Mouse (Mus musculus): ENCODE measurements around the gene BC051019. TPM values are rescaled to one million over a fixed set of nuclear protein-coding genes. Genes with fewer than 3 reads are reported as not detected.

BC051019 gene
- total and polyA plus RNA-seq, 2 experiments: not detected

DNA sequence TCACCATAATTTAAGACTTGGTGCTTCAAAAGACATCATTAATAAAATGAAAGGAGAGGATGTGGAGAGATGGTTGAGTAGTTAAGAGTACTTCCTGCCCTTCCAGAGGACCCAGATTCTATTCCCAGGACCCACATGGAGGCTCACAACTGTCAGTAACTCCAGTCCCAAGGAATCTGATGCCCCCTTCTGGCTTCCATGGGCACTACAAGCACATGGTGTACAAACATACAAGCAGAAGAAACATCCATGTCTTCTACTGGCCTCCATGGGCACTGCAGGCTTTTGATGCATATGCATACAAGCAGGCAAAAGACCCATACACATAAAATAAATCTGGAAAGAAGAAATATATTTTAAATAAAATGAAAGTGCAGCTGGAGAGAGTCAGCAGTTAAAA is 23.4 kb downstream of the BC051019 start:
- Histone ChIP-seq H3K9ac (ENCODE audit: low read depth, low read length) (no peak overlapping the region), H3K27ac (replicated peaks; ENCODE audit: insufficient read depth, low read depth, low read length) (no peak overlapping the region), H3K4me1 (ENCODE audit: control insufficient read depth, insufficient read depth, low read length) (peaks cover 5% of the 10 kb centered on the region; the same call in 1 of the 2 replicates), H3K4me3 (ENCODE audit: insufficient read depth, low read depth, low read length) (no peak overlapping the region), H3K27me3 (ENCODE audit: control insufficient read depth, insufficient read depth, low read length) (no peaks in the 10 kb centered on the region), H3K79me2 (ENCODE audit: control insufficient read depth, insufficient read depth, low read length) (no peaks in the 10 kb centered on the region), H3K36me3 (ENCODE audit: control insufficient read depth, insufficient read depth, low read length) (no peaks in the 10 kb centered on the region)
- no peak for TF ChIP-seq POLR2A (IDR thresholded peaks at IDR 0.05; ENCODE audit: extremely low read depth, insufficient read depth, low read length)
- TF ChIP-seq CTCF (IDR thresholded peaks at IDR 0.05; ENCODE audit: low read depth, low read length): no peak
- DNase-seq (ENCODE audit: extremely low read depth, low read depth, low spot score): no peak

DNA sequence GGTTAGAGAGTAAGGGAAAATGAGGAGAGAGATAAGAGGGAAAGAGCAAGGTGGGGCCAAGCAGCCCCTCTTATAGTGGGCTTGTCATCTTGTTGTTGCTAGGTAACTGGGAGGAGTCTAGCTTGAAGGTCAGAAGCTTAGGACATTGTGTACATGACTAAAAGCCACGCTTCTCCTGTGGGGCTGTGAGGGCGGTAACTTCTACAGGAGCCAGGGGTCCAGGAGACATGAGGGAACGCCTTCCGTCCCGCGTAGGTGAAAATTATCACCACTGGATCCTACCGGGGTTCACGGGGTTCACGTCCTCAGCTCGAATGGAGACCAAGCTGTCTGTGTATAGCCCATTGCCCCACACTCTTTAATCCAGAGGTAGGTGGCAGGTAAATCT is 28.3 kb downstream of the BC051019 start:
- TF ChIP-seq CTCF (IDR thresholded peaks at IDR 0.05; ENCODE audit: low read depth, low read length) (no peak), POLR2A (IDR thresholded peaks at IDR 0.05; ENCODE audit: extremely low read depth, insufficient read depth, low read length) (no peak)
- no peaks in the 10 kb centered on the region for H3K27me3 ChIP-seq (ENCODE audit: control insufficient read depth, insufficient read depth, low read length)
- H3K36me3 ChIP-seq (ENCODE audit: control insufficient read depth, insufficient read depth, low read length): no peaks in the 10 kb centered on the region
- DNase-seq (ENCODE audit: extremely low read depth, low read depth, low spot score): no peak
- H3K4me3 ChIP-seq (ENCODE audit: insufficient read depth, low read depth, low read length): no peak overlapping the region
- no peaks in the 10 kb centered on the region for H3K4me1 ChIP-seq (ENCODE audit: control insufficient read depth, insufficient read depth, low read length)
- WGBS: 94% methylated on average over 10 of the region's 10 CpGs
- no peak overlapping the region for H3K27ac ChIP-seq (replicated peaks; ENCODE audit: insufficient read depth, low read depth, low read length)
- no peak overlapping the region for H3K9ac ChIP-seq (ENCODE audit: low read depth, low read length)
- no peaks in the 10 kb centered on the region for H3K79me2 ChIP-seq (ENCODE audit: control insufficient read depth, insufficient read depth, low read length)

DNA sequence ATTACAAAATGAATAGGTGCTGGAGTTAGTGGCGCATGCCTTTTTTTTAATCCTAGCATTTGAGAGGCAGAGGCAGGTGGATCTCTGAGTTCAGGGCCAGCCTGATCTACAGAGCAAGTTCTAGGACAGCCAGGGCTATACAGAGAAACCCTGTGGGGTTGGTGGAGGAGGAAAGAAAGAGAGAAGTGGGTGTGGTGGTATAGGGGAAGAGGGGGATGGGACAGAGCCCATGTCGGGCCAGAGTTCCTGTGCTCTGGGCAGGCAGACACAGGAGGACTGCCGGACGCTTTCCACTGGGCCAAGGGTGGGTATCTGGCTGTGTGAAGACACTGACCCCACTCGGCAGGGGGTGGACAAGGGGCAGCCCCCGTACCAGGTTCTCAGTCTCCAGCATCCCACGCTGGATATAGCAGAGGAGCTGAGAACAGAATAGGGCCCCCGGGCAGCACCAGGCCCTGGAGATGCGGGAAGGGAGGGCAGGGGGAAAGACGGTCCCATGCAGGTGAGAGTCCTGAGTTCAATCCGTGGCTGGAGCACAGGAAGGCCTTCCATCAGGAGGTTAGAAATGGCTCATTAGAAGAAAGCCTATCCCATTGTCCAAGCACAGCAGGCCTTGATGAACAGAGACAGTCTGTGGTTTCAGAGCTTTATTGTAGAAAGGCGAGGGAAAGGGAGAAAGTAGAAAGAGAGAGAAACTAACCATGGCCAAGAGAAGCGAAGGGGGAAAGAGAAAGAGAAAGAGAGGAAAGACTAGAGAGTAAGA is 28.9 kb downstream of the BC051019 start:
- no peaks in the 10 kb centered on the region for H3K4me1 ChIP-seq (ENCODE audit: control insufficient read depth, insufficient read depth, low read length)
- H3K27ac ChIP-seq (replicated peaks; ENCODE audit: insufficient read depth, low read depth, low read length): no peak overlapping the region
- H3K79me2 ChIP-seq (ENCODE audit: control insufficient read depth, insufficient read depth, low read length): no peaks in the 10 kb centered on the region
- H3K36me3 ChIP-seq (ENCODE audit: control insufficient read depth, insufficient read depth, low read length): no peaks in the 10 kb centered on the region
- no peaks in the 10 kb centered on the region for H3K27me3 ChIP-seq (ENCODE audit: control insufficient read depth, insufficient read depth, low read length)
- DNase-seq (ENCODE audit: extremely low read depth, low read depth, low spot score): no peak
- 85% methylated on average over 13 of the region's 13 CpGs for WGBS
- no peak overlapping the region for H3K9ac ChIP-seq (ENCODE audit: low read depth, low read length)
- TF ChIP-seq POLR2A (IDR thresholded peaks at IDR 0.05; ENCODE audit: extremely low read depth, insufficient read depth, low read length): no peak
- TF ChIP-seq CTCF (IDR thresholded peaks at IDR 0.05; ENCODE audit: low read depth, low read length): no peak
- H3K4me3 ChIP-seq (ENCODE audit: insufficient read depth, low read depth, low read length): no peak overlapping the region

DNA sequence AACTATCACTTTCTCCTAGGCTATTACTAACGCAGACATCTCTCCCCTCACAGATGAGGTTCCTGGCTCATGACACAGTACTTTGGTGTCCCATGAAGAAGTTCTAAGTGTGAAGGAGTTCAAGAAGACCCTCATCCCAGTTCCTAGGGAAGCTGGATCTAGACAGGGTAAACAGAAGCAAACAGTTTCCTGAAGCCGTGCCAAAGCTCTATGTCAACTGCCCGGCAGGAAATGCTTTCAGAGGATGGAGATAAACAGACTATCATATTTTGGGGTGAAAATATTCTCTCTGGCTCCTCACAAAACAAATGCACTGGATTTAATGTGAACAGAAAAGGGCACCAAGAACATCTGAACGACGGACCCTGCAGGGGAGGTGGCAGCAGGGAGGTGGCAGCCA is 32.7 kb downstream of the BC051019 start:
- peak; percentile 19 for DNase-seq (ENCODE audit: extremely low read depth, low read depth, low spot score)

DNA sequence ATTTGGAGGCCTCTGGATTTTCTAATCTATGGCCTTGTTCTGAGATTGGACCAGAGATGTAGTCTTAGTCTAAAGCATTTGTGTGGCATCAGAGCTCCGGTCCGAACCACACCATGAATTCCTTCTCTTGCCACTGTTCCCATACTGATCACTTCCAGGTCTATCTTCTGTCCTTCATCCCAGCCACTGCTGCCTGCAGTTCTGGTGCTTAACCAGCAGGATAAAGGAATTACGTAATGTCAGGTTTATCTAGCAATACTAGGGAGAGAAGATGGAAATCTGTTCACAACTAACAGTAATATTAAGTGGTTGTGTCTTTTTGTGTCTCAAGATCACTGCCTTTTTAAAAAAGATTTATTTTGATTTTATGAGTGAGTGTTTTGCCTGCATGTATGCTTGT is 33.5 kb downstream of the BC051019 start:
- 90% methylated on average over 3 of the region's 3 CpGs for WGBS
- Histone ChIP-seq H3K4me3 (ENCODE audit: insufficient read depth, low read depth, low read length) (no peak overlapping the region), H3K79me2 (ENCODE audit: control insufficient read depth, insufficient read depth, low read length) (no peaks in the 10 kb centered on the region), H3K27ac (replicated peaks; ENCODE audit: insufficient read depth, low read depth, low read length) (no peak overlapping the region), H3K36me3 (ENCODE audit: control insufficient read depth, insufficient read depth, low read length) (no peaks in the 10 kb centered on the region), H3K27me3 (ENCODE audit: control insufficient read depth, insufficient read depth, low read length) (no peaks in the 10 kb centered on the region), H3K4me1 (ENCODE audit: control insufficient read depth, insufficient read depth, low read length) (no peaks in the 10 kb centered on the region), H3K9ac (ENCODE audit: low read depth, low read length) (no peak overlapping the region)
- no peak for TF ChIP-seq CTCF (IDR thresholded peaks at IDR 0.05; ENCODE audit: low read depth, low read length)
- no peak for TF ChIP-seq POLR2A (IDR thresholded peaks at IDR 0.05; ENCODE audit: extremely low read depth, insufficient read depth, low read length)
- no peak for DNase-seq (ENCODE audit: extremely low read depth, low read depth, low spot score)

More for the DNA sequence above, 32.7 kb downstream of the BC051019 start:
- no peak overlapping the region for H3K9ac ChIP-seq (ENCODE audit: low read depth, low read length)
- no peaks in the 10 kb centered on the region for H3K27me3 ChIP-seq (ENCODE audit: control insufficient read depth, insufficient read depth, low read length)
- no peaks in the 10 kb centered on the region for H3K79me2 ChIP-seq (ENCODE audit: control insufficient read depth, insufficient read depth, low read length)
- TF ChIP-seq POLR2A (IDR thresholded peaks at IDR 0.05; ENCODE audit: extremely low read depth, insufficient read depth, low read length): no peak
- no peak for TF ChIP-seq CTCF (IDR thresholded peaks at IDR 0.05; ENCODE audit: low read depth, low read length)
- no peaks in the 10 kb centered on the region for H3K4me1 ChIP-seq (ENCODE audit: control insufficient read depth, insufficient read depth, low read length)
- WGBS: 65% methylated on average over 5 of the region's 5 CpGs
- H3K4me3 ChIP-seq (ENCODE audit: insufficient read depth, low read depth, low read length): no peak overlapping the region
- H3K36me3 ChIP-seq (ENCODE audit: control insufficient read depth, insufficient read depth, low read length): no peaks in the 10 kb centered on the region
- H3K27ac ChIP-seq (replicated peaks; ENCODE audit: insufficient read depth, low read depth, low read length): peak overlapping the region; percentile 41; the same call in 1 of the 2 replicates

DNA sequence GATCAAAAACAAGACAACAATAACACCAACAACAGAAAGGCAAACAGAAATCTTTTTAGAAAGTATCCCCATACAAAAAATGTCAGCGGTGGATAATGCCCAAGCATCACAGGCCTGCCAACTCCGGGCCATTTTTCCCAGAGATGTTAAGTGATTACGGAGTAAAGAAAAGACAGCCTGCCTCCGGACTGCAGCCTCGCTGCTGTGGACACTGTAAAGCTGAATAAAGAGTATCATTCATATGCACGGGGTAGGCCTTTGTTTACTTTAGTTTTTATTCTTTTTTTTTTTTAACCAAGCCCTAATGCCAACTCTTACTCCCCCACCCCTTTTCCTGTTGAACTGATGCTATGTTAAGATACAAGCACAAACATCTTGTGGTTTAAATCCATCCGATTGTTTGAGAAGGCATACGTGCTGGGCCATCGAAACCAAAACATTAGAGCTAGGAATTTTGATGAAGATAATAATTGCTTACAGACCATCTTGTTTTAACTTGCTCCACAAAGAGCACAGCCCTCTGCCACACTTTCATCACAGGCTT is 37.0 kb downstream of the BC051019 start:
- Histone ChIP-seq H3K79me2 (ENCODE audit: control insufficient read depth, insufficient read depth, low read length) (no peaks in the 10 kb centered on the region), H3K27ac (replicated peaks; ENCODE audit: insufficient read depth, low read depth, low read length) (no peak overlapping the region), H3K9ac (ENCODE audit: low read depth, low read length) (no peak overlapping the region), H3K27me3 (ENCODE audit: control insufficient read depth, insufficient read depth, low read length) (no peaks in the 10 kb centered on the region), H3K36me3 (ENCODE audit: control insufficient read depth, insufficient read depth, low read length) (no peaks in the 10 kb centered on the region), H3K4me1 (ENCODE audit: control insufficient read depth, insufficient read depth, low read length) (no peaks in the 10 kb centered on the region; the same call in 1 of the 2 replicates), H3K4me3 (ENCODE audit: insufficient read depth, low read depth, low read length) (no peak overlapping the region)
- 75% methylated on average over 9 of the region's 9 CpGs for WGBS
- TF ChIP-seq POLR2A (IDR thresholded peaks at IDR 0.05; ENCODE audit: extremely low read depth, insufficient read depth, low read length): no peak
- TF ChIP-seq CTCF (IDR thresholded peaks at IDR 0.05; ENCODE audit: low read depth, low read length): no peak
- no peak for DNase-seq (ENCODE audit: extremely low read depth, low read depth, low spot score)
